Mouse (Mus musculus): ENCODE measurements around the gene Grk4.

DNA sequence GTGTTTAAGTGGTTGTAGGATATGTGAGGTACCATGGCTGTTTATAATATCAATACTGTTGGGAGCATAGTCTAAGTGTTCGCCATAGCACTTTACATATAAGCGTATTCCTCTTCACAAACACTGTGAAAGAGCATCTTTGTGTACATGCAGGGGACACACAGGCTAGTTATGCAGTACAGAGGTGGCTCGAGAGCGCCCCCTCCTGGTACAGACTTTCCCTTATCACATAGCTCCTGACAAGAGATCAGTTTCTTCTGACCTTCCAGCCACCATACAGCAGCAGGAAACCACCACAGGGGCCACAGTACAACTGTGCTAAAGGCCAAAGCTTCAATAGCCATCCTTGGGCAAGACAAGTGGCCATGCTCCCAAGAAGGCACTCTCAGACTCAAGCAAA is 12.6 kb upstream of the Grk4 start:
- TF ChIP-seq POLR2A (IDR thresholded peaks at IDR 0.05; ENCODE audit: borderline replicate concordance, control insufficient read depth, low read depth, low read length) (no peak), CTCF (IDR thresholded peaks at IDR 0.05; ENCODE audit: control insufficient read depth, insufficient read depth, low read length) (peak; percentile 87)
